34 mouse cellular contexts compared by ENCODE assay signal in the genomic region with DNA sequence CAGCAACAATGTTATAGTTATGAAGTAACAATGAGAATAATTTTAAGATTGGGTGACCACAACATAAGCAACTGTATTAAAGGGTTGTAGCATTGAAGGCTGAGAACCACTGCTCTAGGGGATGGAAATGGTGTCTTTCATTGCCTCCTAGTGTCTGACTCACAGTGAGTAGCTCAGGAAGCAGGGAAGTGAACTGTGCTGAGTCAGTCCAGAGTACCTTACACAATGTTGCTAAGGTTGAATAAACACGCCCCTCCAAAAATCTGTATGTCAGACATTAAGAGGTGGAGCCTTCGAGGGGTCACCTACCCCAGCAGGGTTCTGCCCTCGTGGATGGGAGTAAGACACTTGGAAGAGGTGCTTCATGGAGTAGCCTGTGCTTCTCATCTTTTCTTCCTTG. TPM values are rescaled to one million over a fixed set of nuclear protein-coding genes. Genes with fewer than 3 reads are reported as not detected.
DNase-seq lines count a peak whose midpoint lies in the region; ATAC-seq and TF ChIP-seq lines count a peak whose summit lies in the region.
"Had no signal": no experiment of that assay in that cellular context is flagged by ENCODE, and none has a peak within 500 bp of the region (broad histone marks: within the 10 kb centered on the region; RNA-seq: fewer than 3 reads in every experiment).

No protein-coding gene starts in this region.

- POLR2A ChIA-PET in Patski (lab: Charles Lee) = no interaction called here

- H3K27me3 ChIP-seq in testis, adult 2 months (ENCODE audit: control insufficient read depth, insufficient read depth, low read length) = no peaks in the 10 kb centered on the region
- no peaks in the 10 kb centered on the region for H3K27me3 ChIP-seq in Patski
- H3K27me3 ChIP-seq: forebrain, embryonic 13.5 days; hindbrain, embryonic 13.5 days; limb, embryonic 12.5 days; liver, embryonic 12.5 days; midbrain, embryonic 12.5 days; neural tube, embryonic 13.5 days had no signal

- H3K4me1 ChIP-seq in testis, adult 2 months (ENCODE audit: control insufficient read depth, insufficient read depth, low read length) = peaks cover 3% of the 10 kb centered on the region
- H3K4me1 ChIP-seq: hindbrain, embryonic 13.5 days; limb, embryonic 12.5 days; liver, embryonic 12.5 days; midbrain, embryonic 12.5 days had no signal

- no peak for TF ChIP-seq CTCF in testis, adult 2 months (IDR thresholded peaks at IDR 0.05; ENCODE audit: control insufficient read depth, insufficient read depth, insufficient replicate concordance, low read depth, low read length)
- TF ChIP-seq CTCF in Patski (IDR thresholded peaks at IDR 0.05) = no peak

- ATAC-seq in Patski = peak; percentile 71
- ATAC-seq: activated CD4-positive, CD25-positive, alpha-beta regulatory T cell, adult 4 months; forebrain, embryonic 13.5 days; intestine, embryonic 16.5 days; liver, embryonic 12.5 days had no signal

- DNase-seq in testis, postnatal 14 days (ENCODE audit: low spot score) = no peak
- DNase-seq in Patski (ENCODE audit: low read depth, low spot score) = no peak
- DNase-seq in gastrocnemius, adult 18-20 months (ENCODE audit: low spot score) = no peak
- no peak for DNase-seq in layer of hippocampus, postnatal 10 days (ENCODE audit: low spot score in 2 of 2)
- DNase-seq in heart, postnatal 14 days = no peak
- DNase-seq: adrenal gland, adult 8-10 months; cerebellum, adult 11-12 months; cerebellum, postnatal 10 days; gastrocnemius, postnatal 14 days; heart, adult 11 months; heart, postnatal 4 days; kidney, adult 8-10 months; layer of hippocampus, adult 9-11 months; lung, embryonic 14.5 days; lung, postnatal 14 days; right cerebral cortex, postnatal 25 days; spleen, adult 18-20 months; thymus, adult 2 months; thymus, postnatal 36 days had no signal

- 41% methylated on average over 3 of the region's 3 CpGs for WGBS in macrophage (ENCODE audit: missing documents)

- H3K36me3 ChIP-seq in testis, adult 2 months (ENCODE audit: control insufficient read depth, insufficient read depth, low read length) = no peaks in the 10 kb centered on the region
- no peaks in the 10 kb centered on the region for H3K36me3 ChIP-seq in macrophage (ENCODE audit: inconsistent target)
- H3K36me3 ChIP-seq: heart, embryonic 10.5 days; hindbrain, embryonic 13.5 days; limb, embryonic 12.5 days; liver, embryonic 12.5 days; midbrain, embryonic 12.5 days; neural tube, embryonic 13.5 days had no signal

- intact Hi-C loops in heart, postnatal 14 days (cut with DNase I) = no loop called here

- CTCF ChIA-PET in Patski (lab: Charles Lee) = no interaction called here

- peak overlapping the region; percentile 44 for H3K27ac ChIP-seq in testis, adult 2 months (ENCODE audit: control insufficient read depth, insufficient read depth, low read depth, low read length)
- H3K27ac ChIP-seq in macrophage = 0 out of 2 replicates have a peak overlapping the region, but pooled peaks have one; percentile 17
- H3K27ac ChIP-seq: forebrain, embryonic 13.5 days; heart, embryonic 10.5 days; hindbrain, embryonic 13.5 days; kidney, postnatal 0 days; limb, embryonic 12.5 days; liver, embryonic 12.5 days; midbrain, embryonic 12.5 days; neural tube, embryonic 13.5 days had no signal

- H3K79me2 ChIP-seq in macrophage (ENCODE audit: inconsistent target) = no peaks in the 10 kb centered on the region

- no peak for TF ChIP-seq POLR2A in testis, adult 2 months (IDR thresholded peaks at IDR 0.05; ENCODE audit: control insufficient read depth, low read depth, low read length)

- in situ Hi-C loops in Patski (cut with MboI; ENCODE audit: low pct_unique_long_range_greater_than_20kb) = no loop called here

- no peak overlapping the region for H3K4me3 ChIP-seq in testis, adult 2 months (ENCODE audit: control insufficient read depth, low read depth, low read length)
- no peak overlapping the region for H3K4me3 ChIP-seq in macrophage (ENCODE audit: inconsistent target)
- H3K4me3 ChIP-seq: forebrain, embryonic 13.5 days; heart, embryonic 10.5 days; hindbrain, embryonic 13.5 days; limb, embryonic 12.5 days; liver, embryonic 12.5 days; megakaryocyte, embryonic 14.5 days; midbrain, embryonic 12.5 days; neural tube, embryonic 13.5 days had no signal

RNA-seq across cellular contexts. Expression of a gene that starts 11.9 kb away (rescaled TPM):
- 90.5 and 100 TPM in 2 replicates for polyA plus RNA-seq in testis, adult 2 months (2012; rRNA removed)
- polyA plus RNA-seq in Patski (2021) (87.4 TPM), macrophage (2018) (110 to 146 TPM (median 123 TPM) in 3 replicates)
- total RNA-seq in macrophage (2018; cell fraction: chromatin; rRNA removed) = 100 to 1,000 TPM in 24 of 26 experiments, 10 to 100 TPM in 2; 73.1 to 423 (median 185) TPM
- total RNA-seq in macrophage (2018; cell fraction: cytosol; rRNA removed) = 100 to 1,000 TPM in 10 of 26 experiments, 10 to 100 TPM in 16; 73.7 to 137 (median 94.2) TPM
- 100 to 1,000 TPM in 12 of 26 experiments, 10 to 100 TPM in 14; 61.9 to 259 (median 96.0) TPM for total RNA-seq in macrophage (2018; cell fraction: nucleus; rRNA removed)
- 100 to 1,000 TPM in 1 of 2 experiments, 10 to 100 TPM in 1; 91.6 to 107 TPM for total RNA-seq in gastrocnemius, adult 18-20 months (2021)
- total RNA-seq in layer of hippocampus, postnatal 10 days (2021) = 10 to 100 TPM; 56.5 to 63.7 TPM
- 100 to 1,000 TPM in 1 of 2 experiments, 10 to 100 TPM in 1; 92.8 to 101 TPM for total RNA-seq in heart, postnatal 14 days (2021)

RNA-seq across cellular contexts. Expression of a gene that starts 20.3 kb away (rescaled TPM):
- polyA plus RNA-seq in testis, adult 2 months (2012; rRNA removed) = 1.8 and 2.4 TPM in 2 replicates
- polyA plus RNA-seq in Patski (2021) (not detected), macrophage (2018) (0.15 TPM in 1 of 3 replicates, not detected in the others)
- 1 to 10 TPM in 1 of 26 experiments, under 1 TPM in 5, not detected in 20; 0.49 to 1.1 (median 0.75) TPM for total RNA-seq in macrophage (2018; cell fraction: chromatin; rRNA removed)
- total RNA-seq in macrophage (2018; cell fraction: cytosol; rRNA removed) = not detected
- total RNA-seq in macrophage (2018; cell fraction: nucleus; rRNA removed) = under 1 TPM in 3 of 26 experiments, not detected in 23; 0.35 to 0.66 (median 0.48) TPM
- not detected for total RNA-seq in gastrocnemius, adult 18-20 months (2021)
- total RNA-seq in layer of hippocampus, postnatal 10 days (2021) = under 1 TPM; 0.71 to 0.85 TPM
- under 1 TPM in 1 of 2 experiments, not detected in 1; 0.62 TPM for total RNA-seq in heart, postnatal 14 days (2021)
- total RNA-seq: heart, postnatal 4 days; MEL had no signal
- polyA plus RNA-seq: activated CD4-positive, CD25-positive, alpha-beta regulatory T cell, adult 4 months; heart, embryonic 16.5 days; limb, embryonic 12.5 days; liver, embryonic 12.5 days; lung, embryonic 14.5 days; thymus, adult 2 months had no signal
